Mouse (Mus musculus) Muller cell, postnatal 12 days (primary cell): ENCODE data around the gene G430095P16Rik.

Experiments
- DNase-seq: peaks from one replicate; pipeline ENCODE4 v3.0.0-alpha.2; 2015; ENCODE audit errors: inconsistent ontology term

The G430095P16Rik gene

DNA sequence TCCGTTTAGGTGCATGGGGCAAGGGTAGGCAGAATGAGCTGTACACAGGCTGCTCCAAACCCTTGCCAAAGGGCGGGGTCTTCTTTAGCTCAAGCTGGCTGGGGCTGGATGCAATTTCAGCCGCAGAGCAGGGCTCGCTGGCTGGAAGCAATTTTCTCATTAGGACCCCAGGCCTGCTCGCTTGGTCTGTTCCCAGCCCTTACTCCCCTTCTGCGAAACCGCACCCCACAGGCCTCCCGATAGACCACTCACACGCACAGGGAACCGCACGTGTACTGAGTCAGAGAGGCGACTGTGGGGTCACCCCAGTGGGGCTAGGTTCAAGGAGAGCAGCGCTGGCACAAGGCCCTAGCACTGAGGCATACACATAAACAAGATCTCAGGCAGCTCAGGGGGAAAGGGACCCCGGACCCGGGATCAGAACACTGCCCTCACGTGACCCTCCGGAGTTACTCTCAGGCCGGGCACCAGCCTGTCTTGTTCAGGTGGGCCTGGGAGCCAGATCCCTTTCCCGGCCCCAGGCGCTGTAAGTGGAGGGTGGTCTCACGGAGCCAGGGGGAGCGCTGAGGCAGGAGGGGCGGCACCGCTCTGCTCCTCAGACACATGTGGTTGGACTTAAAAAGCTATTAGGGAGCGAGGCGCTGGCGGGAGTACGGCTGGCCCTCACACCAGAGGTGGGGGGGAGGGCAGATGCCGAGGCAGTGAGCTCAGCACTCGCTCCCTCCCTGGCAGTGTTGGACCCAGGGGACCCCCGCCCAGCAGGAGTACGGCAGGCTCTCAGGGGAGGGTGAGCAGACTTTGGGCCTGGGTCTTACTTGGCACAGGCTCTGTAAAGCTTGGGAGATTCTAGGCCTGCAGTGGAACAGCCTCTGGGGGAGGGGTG, 19.6 kb downstream of the G430095P16Rik start:
- peak; percentile 86 for DNase-seq

DNA sequence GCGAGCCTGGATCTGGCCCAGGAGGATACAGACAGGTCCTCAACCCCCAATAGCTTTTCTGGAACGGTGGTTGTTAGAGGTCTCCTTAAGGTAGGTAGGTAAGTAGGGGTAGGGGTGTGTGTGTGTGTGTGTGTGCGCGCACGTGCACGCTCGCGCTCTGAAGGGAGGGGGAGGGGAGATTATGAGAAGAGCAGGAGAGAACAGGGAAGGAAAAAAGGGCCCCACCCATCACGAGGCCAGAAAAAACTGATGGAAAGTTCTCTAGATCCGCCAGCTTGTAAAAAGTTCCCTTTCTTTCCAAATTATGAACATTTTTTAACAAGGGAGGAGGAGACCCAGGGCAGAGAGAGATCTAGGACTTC, 20.2 kb downstream of the G430095P16Rik start:
- DNase-seq, result no peak

DNA sequence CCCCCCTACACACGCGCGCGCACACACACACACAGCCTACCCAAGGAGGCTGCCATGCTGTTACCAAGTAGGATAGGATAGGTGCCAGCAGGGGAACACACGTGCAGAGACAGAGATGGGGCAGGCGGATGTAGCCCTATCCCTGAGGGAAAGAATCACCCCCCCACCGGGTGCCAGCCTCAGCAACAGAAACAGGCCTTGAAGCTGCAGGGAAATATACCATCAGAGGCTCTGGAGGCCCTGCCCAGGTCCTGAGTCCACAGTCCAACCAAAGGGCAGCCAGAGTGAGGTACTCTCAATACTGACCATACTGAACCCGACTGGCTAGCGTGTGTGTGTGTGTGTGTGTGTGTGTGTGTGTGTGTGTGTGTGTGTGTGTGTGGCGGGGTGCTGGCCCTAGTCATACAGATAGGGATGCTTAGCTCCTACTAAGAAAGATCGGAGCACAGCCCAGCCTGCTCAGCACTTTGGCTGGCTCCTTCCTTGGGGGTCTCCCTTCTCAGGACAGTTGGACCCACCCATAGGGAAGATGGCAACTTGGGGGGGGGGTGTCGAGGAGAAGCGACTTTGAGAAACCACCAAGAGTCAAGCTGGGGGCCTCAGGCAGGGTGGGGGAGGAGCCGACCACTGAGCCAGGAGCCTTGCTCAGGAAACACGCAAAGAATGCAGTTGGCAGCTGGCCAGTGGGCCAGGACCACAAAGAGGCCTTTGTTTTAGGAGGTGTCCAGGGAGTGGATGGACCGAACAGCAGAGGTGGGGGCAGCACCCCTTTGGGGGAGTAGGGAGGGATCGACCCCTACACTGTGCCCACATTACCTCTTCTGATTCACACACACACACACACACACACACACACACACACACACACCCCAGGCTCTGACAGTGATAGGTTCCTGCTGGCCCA, 21.0 kb downstream of the G430095P16Rik start:
- DNase-seq, result peak; percentile 98

GRCm38 (mm10) chr8:84745032-84745925, 22.5 kb downstream of the G430095P16Rik start:
- DNase-seq, result no peak

DNA sequence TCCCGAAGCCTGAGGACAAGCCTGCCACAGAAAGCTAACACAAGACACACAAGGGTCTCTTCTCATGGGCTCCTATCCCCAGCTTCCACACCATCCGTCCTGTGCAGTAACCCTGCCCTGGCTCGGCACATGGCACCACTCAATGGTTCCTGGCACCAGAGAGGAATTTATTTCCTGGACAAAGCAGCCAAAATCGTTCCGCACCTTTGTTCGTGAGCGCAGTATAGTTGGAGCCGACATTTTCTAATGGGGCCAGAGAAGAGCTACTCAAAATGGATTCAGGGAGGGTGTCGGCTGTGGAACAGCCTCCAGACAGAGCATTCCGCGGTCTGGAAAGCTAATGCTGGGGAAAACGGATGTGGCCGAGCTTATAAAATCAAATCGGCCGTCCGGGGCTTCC, 26.7 kb downstream of the G430095P16Rik start:
- DNase-seq, result peak; percentile 73

- DNase-seq, result peak; percentile 11
Measured at GRCm38 (mm10) chr8:84752734-84753582, 30.2 kb downstream of the G430095P16Rik start.

GRCm38 (mm10) chr8:84757501-84757900, 34.7 kb downstream of the G430095P16Rik start:
- peak; percentile 40 for DNase-seq

- no peak for DNase-seq
Measured at GRCm38 (mm10) chr8:84758308-84758707, 35.5 kb downstream of the G430095P16Rik start.

DNA sequence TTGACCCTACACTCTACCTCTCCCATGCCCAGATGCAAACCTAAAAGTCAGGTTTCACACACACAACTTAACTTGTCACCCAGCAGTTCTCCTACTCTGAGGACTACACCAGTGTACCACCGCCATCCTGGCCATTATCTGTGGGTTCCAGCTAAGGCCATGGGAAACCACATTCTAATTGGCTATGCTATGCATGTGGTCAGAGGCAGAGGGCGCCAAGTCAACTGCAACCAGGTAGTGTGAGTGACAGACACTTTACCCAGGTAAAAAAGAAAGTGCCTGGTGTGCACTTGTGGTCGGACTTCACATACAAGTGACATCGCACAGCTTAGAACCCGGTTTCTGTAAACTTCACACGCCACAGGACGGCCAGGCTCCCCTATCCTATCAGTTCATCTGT, 36.3 kb downstream of the G430095P16Rik start:
- DNase-seq, result no peak

DNA sequence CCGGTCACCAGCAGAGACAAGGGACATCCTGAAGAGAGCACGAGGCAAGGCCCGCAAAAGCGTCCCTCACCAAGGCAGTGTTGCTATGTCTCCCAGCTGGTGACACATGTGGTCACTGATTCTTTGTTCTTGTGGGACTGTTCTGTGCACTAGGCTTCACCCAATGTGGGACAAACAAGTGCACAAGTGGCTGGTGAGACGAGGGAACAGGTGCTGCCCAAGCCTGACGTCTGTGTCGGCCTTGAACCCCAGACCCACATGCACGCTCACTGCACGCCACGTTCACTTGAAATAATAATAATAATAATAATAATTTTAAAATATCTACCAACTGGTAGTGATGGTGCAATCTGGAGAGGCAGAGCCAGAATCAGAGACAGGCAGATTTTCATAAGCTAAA, 36.9 kb downstream of the G430095P16Rik start:
- DNase-seq, result no peak

GRCm38 (mm10) chr8:84760405-84760805, 37.6 kb downstream of the G430095P16Rik start:
- DNase-seq, result peak; percentile 11

DNA sequence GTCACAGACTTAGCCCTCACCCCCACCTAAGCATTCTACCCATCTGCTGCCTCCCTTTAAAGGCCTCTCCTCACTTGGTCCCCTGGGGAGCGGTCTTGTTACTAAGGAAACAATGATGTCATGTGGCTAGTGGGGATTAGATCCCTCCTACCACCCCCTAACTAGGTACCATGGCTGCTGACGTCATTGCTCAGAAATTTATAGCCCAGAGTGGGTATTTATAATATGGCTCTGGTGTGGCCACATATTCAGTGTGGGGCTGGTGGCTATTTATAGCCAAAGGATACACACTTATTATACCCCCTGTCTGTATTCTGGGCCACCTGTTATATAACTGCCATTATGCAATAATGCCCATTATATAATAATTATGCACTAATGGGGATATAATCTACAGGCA, 38.1 kb downstream of the G430095P16Rik start:
- peak; percentile 68 for DNase-seq

- DNase-seq, result no peak
Measured at GRCm38 (mm10) chr8:84764100-84764499, 41.3 kb downstream of the G430095P16Rik start.

DNA sequence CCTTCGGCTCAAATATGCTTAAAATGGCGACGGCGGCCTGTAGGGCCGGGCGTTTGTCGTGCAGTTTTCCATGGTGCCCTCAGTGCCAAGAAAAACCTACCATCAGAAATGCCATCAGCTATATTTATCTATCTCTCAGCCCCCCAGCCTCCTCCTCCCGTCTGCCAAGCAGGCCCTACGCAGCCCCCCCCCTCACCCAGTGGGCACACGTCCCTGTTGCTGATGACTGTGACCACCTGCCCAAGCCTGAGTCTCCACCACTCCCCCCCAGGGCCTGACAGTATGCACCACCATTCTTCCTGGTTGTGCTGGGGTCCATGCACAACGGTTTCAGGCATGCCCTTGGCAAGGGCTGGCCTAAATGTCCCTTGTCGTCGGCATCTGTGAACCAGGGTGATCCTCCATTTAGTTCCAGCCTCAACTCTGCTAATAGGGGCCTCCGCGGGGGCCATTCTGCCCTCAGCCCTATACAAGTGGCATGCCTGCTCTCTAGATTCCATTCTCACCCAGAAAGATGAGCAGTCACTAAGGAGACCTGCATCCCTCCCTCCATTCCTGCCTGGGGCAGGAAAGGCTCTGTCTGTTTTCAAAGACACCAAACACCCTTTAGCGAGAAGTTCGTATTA, 42.2 kb downstream of the G430095P16Rik start:
- no peak for DNase-seq

GRCm38 (mm10) chr8:84765629-84766028, 42.8 kb downstream of the G430095P16Rik start:
- peak; percentile 82 for DNase-seq

- DNase-seq, result peak; percentile 35
Measured at GRCm38 (mm10) chr8:84766422-84766821, 43.6 kb downstream of the G430095P16Rik start.

DNA sequence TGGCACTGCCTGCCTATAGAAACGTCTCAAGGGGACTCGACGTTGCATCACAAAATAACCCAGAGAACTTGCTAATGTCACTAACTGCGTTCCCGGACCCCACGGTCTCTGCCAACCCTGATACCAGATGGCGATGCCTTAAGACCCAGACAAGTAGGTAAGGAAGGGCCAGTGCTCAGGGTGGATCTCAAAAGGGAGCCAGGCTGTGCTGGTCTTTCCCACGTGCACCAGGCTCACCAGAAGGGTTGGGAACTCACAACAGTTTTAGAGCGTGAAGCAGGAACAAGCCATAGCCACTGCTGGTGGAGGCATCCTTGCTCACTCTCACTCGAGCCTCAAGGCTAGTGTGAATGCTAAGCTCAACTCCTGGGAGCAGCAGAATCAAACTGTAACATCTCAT, 44.4 kb downstream of the G430095P16Rik start:
- DNase-seq, result no peak

DNA sequence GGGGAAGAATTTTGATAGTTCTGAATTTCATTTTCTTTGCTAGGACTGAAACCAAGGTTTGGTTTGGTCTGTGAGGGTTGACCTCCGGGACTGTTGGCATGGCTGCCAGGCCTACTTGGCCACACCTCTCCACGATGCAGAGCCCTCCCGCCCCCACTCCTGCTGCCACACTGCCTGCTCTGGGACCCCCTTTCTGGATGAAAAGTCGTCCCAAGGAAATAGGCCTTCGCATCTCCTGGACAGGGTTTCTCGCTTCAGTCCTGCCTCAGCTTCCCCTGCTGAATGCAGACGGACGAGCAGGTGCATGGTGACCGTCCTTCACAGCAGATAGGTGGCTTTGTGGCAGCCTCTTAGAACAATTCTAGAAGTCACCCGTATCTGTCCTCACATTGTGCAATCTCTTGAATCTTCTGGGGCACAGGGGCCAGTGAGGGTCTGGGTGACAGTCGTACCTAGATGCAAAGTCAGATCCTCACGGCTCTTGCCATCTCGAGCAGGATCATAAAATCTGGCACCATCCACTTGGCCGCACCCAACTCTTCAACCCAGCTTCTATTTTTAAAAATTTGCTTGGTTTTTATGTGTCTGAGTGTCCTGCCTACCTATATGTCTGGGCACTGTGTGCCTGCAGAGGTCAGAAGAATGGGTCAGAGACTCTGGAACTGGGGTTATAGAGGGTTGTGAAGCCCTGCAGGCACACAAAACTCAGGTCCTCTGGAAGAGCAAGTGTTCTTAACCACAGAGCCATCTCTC, 45.7 kb downstream of the G430095P16Rik start:
- no peak for DNase-seq

- peak; percentile 52 for DNase-seq
Measured at GRCm38 (mm10) chr8:84769324-84769723, 46.5 kb downstream of the G430095P16Rik start.
